Mouse (Mus musculus): Measurements from ENCODE around the gene B430306N03Rik.

- TF ChIP-seq CTCF (conservative IDR thresholded peaks at IDR 0.05; ENCODE audit: low read length) = no peak
- TF ChIP-seq POU5F1 (IDR thresholded peaks at IDR 0.05; ENCODE audit: borderline replicate concordance, low read length) = no peak
Observed at GRCm38 (mm10) chr17:48300861-48301260, 15.1 kb upstream of the B430306N03Rik start.
